Mouse (Mus musculus) myocyte (in vitro differentiated cells): Measurements from ENCODE around the gene Nr2e1.

Experiments
- MAX ChIP-seq: IDR thresholded peaks from one replicate; pipeline ENCODE4 v1.6.1; 2011; ENCODE audit warnings: low read depth, mild to moderate bottlenecking, control low read depth
- POLR2A ChIP-seq: IDR thresholded peaks from one replicate; pipeline ENCODE4 v1.6.1; 2011; ENCODE audit warnings: low read depth, mild to moderate bottlenecking, control low read depth, moderate library complexity; ENCODE audit not compliant: insufficient read length

- TF ChIP-seq POLR2A (no peak), MAX (no peak)
Measured at GRCm38 (mm10) chr10:42590261-42591184, 7.1 kb upstream of the Nr2e1 start.
